Mouse (Mus musculus): ENCODE results near the gene P2rx6.

DNA sequence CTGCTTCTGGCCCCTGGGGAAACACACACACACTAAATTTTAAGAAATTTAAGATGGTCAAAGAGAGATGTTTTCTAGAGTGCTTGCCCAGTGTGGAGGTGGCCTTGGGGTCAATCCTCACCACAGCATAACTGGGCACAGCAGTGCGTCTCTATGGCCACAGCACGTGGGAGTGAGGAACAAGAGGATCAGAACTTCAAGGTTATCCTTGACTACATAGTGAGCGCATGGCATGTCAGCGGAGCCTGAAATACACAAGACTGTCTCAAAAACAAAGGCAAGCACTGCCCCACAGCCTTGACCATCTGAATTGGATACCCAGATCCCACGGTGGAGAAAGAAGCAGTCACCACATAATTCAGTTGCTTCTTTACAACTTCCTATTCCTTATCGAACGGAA is 22.9 kb downstream of the P2rx6 start:
- TF ChIP-seq CTCF (IDR thresholded peaks at IDR 0.05; ENCODE audit: low read depth) = no peak
- no peak for TF ChIP-seq EP300 (IDR thresholded peaks at IDR 0.05; ENCODE audit: low read depth)
